Mouse (Mus musculus) neural tube, embryonic 11.5 days (tissue): ENCODE data around the gene Chrd. TPM values are rescaled to one million over a fixed set of nuclear protein-coding genes. Genes with fewer than 3 reads are reported as not detected.

Experiments
- ATAC-seq: fragments of 200-750 bp; cut with Nextera tagmentation; 2 replicates; pipeline ENCODE4 v1.8.0; 2017; ENCODE audit warnings: moderate number of reproducible peaks, mild to moderate bottlenecking, moderate TSS enrichment, moderate library complexity; ENCODE audit not compliant: insufficient read depth, low FRiP score, low TSS enrichment
- DNase-seq: peaks from one replicate; pipeline ENCODE4 v3.0.0-alpha.2; 2015; ENCODE audit warnings: low spot score
- H3K27ac ChIP-seq: fragments of 300-500 bp; sonication (generic); 2 replicates; pipeline ENCODE4 v1.5.1; 2014; ENCODE audit warnings: low read depth, mild to moderate bottlenecking, low read length
- H3K27me3 ChIP-seq: fragments of 300-500 bp; sonication (generic); 2 replicates; pipeline ENCODE4 v1.6.1; 2014; ENCODE audit warnings: mild to moderate bottlenecking, low read length, mixed read lengths; ENCODE audit not compliant: control insufficient read depth, insufficient read depth
- H3K36me3 ChIP-seq: fragments of 300-500 bp; sonication (generic); 2 replicates; pipeline ENCODE4 v1.6.1; 2014; ENCODE audit warnings: mild to moderate bottlenecking, low read length, moderate library complexity, mixed read lengths; ENCODE audit not compliant: control insufficient read depth, insufficient read depth
- H3K4me1 ChIP-seq: fragments of 300-500 bp; sonication (generic); 2 replicates; pipeline ENCODE4 v1.6.1; 2014; ENCODE audit warnings: low read length, mixed read lengths; ENCODE audit not compliant: control insufficient read depth, insufficient read depth
- H3K4me2 ChIP-seq: fragments of 300-500 bp; sonication (generic); 2 replicates; pipeline ENCODE4 v1.6.1; 2014; ENCODE audit warnings: low read depth, mild to moderate bottlenecking, moderate library complexity
- H3K4me3 ChIP-seq: fragments of 300-500 bp; sonication (generic); 2 replicates; pipeline ENCODE4 v1.5.1; 2014; ENCODE audit warnings: low read depth, low read length
- H3K9ac ChIP-seq: fragments of 300-500 bp; sonication (generic); 2 replicates; pipeline ENCODE4 v1.6.1; 2014; ENCODE audit warnings: mild to moderate bottlenecking, low read length
- H3K9me3 ChIP-seq: fragments of 300-500 bp; sonication (generic); 2 replicates; pipeline ENCODE4 v1.6.1; 2016; ENCODE audit warnings: low read length; ENCODE audit not compliant: control insufficient read depth
- WGBS: fragments of 180-500 bp; shearing (Covaris S2); extraction: QIAGEN DNeasy Blood & Tissue Kit; methylation state at CpG from one replicate; pipeline ENCODE4 v1.1.7; 2014; 5-methylcytosine and 5-hydroxymethylcytosine counted together
- polyA plus RNA-seq: library from polyadenylated mRNA; unstranded; fragments of >200 nt; fragmentation: Nextera tagmentation; extraction: Ambion mirVana; gene quantifications from 2 replicates; pipeline ENCODE4 v1.2.1, GENCODE M21; 2014

Gene Chrd
- polyA plus RNA-seq, 1 experiment from 2014 or later, result 3.7 TPM

DNA sequence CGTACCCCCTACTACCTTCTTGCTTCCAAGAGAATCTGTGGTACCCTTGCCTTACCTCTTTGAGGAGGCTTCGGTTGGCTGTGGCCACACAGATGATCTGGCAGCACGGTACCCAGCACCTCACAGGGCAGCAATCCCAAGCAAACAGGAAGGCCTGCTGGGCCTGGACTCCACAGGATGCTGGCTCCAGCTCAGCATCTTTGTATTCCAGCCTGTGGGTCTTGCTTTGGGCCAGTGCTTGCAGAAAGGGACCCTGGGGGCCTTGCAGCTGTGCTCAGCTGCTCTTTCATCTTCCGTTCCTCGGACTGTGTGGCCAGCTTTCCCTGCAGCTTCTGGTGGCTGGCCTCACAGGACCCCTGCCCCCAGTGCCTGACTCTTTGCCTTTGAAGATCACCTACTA, 32.9 kb upstream of the Chrd start:
- no peaks in the 10 kb centered on the region for H3K9me3 ChIP-seq
- no peak overlapping the region for H3K4me2 ChIP-seq
- ATAC-seq, result no peak
- 35% methylated on average over 5 of the region's 5 CpGs for WGBS
- DNase-seq, result no peak
- H3K4me1 ChIP-seq, result peaks cover 18% of the 10 kb centered on the region
- 0 out of 2 replicates have a peak, but pooled peaks cover 4% of the 10 kb centered on the region for H3K36me3 ChIP-seq
- no peaks in the 10 kb centered on the region for H3K27me3 ChIP-seq
- no peak overlapping the region for H3K9ac ChIP-seq
- no peak overlapping the region for H3K4me3 ChIP-seq
- no peak overlapping the region for H3K27ac ChIP-seq

DNA sequence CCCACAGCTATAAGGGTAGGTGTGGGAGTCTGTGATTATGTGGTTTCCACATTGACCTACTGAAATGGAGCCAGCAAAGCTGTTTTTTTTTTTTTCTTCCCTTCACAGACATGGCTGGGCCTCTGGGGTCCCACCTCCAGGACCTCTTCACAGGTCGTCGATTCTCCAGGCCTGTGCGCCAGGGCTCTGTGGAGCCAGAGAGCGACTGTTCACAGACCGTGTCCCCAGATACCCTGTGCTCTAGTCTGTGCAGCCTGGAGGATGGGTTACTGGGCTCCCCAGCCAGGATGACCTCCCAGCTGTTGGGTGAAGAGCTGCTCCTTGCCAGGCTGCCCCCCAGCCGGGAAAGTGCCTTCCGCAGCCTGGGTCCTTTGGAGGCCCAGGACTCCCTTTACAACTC, 31.6 kb upstream of the Chrd start:
- DNase-seq (no peak), ATAC-seq (no peak)
- no peaks in the 10 kb centered on the region for H3K27me3 ChIP-seq
- no peak overlapping the region for H3K4me2 ChIP-seq
- H3K9ac ChIP-seq, result no peak overlapping the region
- peak overlapping the region; percentile 54; the same call in 1 of the 2 replicates for H3K27ac ChIP-seq
- H3K9me3 ChIP-seq, result no peaks in the 10 kb centered on the region
- 48% methylated on average over 7 of the region's 7 CpGs for WGBS
- peaks cover 16% of the 10 kb centered on the region for H3K4me1 ChIP-seq
- peaks cover 7% of the 10 kb centered on the region; the same call in 1 of the 2 replicates for H3K36me3 ChIP-seq
- H3K4me3 ChIP-seq, result no peak overlapping the region

GRCm38 (mm10) chr16:20701729-20702521, 31.0 kb upstream of the Chrd start:
- Histone ChIP-seq H3K4me3 (no peak overlapping the region), H3K36me3 (peaks cover 7% of the 10 kb centered on the region; the same call in 1 of the 2 replicates), H3K4me1 (peaks cover 11% of the 10 kb centered on the region), H3K9ac (no peak overlapping the region), H3K27me3 (no peaks in the 10 kb centered on the region), H3K4me2 (no peak overlapping the region), H3K27ac (peak overlapping the region; percentile 54; the same call in 1 of the 2 replicates), H3K9me3 (no peaks in the 10 kb centered on the region)
- DNase-seq (no peak), ATAC-seq (peak; percentile 68)
- 10% methylated on average over 12 of the region's 12 CpGs for WGBS

- H3K4me3 ChIP-seq, result no peak overlapping the region
- H3K27ac ChIP-seq, result no peak overlapping the region
- peaks cover 11% of the 10 kb centered on the region for H3K4me1 ChIP-seq
- WGBS, result 11% methylated on average over 8 of the region's 8 CpGs
- ATAC-seq, result peak; percentile 74
- no peaks in the 10 kb centered on the region for H3K27me3 ChIP-seq
- H3K9me3 ChIP-seq, result no peaks in the 10 kb centered on the region
- no peak overlapping the region for H3K4me2 ChIP-seq
- H3K36me3 ChIP-seq, result peaks cover 7% of the 10 kb centered on the region; the same call in 1 of the 2 replicates
- H3K9ac ChIP-seq, result no peak overlapping the region
- DNase-seq, result peak; percentile 78
These were observed 30.4 kb upstream of the Chrd start for GRCm38 (mm10) chr16:20702522-20702893.

- H3K27ac ChIP-seq, result no peak overlapping the region
- no peak overlapping the region for H3K4me3 ChIP-seq
- ATAC-seq (no peak), DNase-seq (no peak)
- H3K4me2 ChIP-seq, result no peak overlapping the region
- 95% methylated on average over 10 of the region's 10 CpGs for WGBS
- H3K9ac ChIP-seq, result no peak overlapping the region
- H3K36me3 ChIP-seq, result peaks cover 7% of the 10 kb centered on the region; the same call in 1 of the 2 replicates
- H3K9me3 ChIP-seq, result no peaks in the 10 kb centered on the region
- H3K4me1 ChIP-seq, result peaks cover 11% of the 10 kb centered on the region
- H3K27me3 ChIP-seq, result no peaks in the 10 kb centered on the region
These were observed 29.9 kb upstream of the Chrd start for GRCm38 (mm10) chr16:20703071-20703470.

DNA sequence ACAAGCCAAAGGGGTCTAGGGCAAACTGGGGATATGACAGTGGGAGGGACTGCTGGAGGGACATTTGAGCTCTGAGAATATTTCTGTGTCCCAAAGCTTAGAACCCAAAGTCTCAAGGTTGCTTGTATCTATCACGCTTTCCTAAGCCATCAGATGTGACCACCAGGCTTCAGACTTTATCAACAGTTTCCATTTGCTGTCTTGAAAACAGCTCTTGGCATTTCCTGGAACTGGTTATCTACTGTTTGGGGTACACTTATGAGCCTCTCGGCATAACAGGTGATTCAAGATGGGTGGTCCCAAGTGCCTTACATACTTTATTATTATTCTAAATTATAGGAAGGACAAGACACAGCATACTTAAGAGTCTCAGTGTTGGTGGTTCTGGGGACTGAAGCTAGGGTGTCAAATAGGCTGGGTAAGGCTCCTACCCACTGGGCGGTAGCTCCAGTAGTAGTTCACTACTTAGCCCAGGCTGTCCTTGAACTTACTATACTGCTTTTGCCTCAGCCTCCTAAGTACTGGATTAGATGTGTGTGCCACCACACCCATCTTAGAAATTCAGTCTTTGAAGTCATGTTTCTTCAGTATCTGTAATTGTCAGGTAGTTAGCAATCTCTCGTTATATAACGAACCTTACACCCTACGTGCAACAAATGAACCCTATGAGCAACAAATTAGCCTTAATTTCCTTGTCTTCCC, 29.1 kb upstream of the Chrd start:
- Histone ChIP-seq H3K9me3 (no peaks in the 10 kb centered on the region), H3K4me1 (peaks cover 11% of the 10 kb centered on the region), H3K4me2 (no peak overlapping the region), H3K36me3 (peaks cover 7% of the 10 kb centered on the region; the same call in 1 of the 2 replicates), H3K9ac (no peak overlapping the region), H3K27me3 (no peaks in the 10 kb centered on the region), H3K4me3 (no peak overlapping the region), H3K27ac (no peak overlapping the region)
- WGBS, result 88% methylated on average over 6 of the region's 6 CpGs
- no peak for ATAC-seq
- no peak for DNase-seq

- Histone ChIP-seq H3K9ac (no peak overlapping the region), H3K9me3 (no peaks in the 10 kb centered on the region), H3K27me3 (no peaks in the 10 kb centered on the region), H3K4me2 (no peak overlapping the region), H3K27ac (no peak overlapping the region), H3K36me3 (peaks cover 3% of the 10 kb centered on the region), H3K4me1 (peaks cover 11% of the 10 kb centered on the region), H3K4me3 (no peak overlapping the region)
- no peak for ATAC-seq
- WGBS, result 75% methylated on average over 3 of the region's 3 CpGs
- no peak for DNase-seq
These were observed 27.1 kb upstream of the Chrd start for GRCm38 (mm10) chr16:20705786-20706185.

- Histone ChIP-seq H3K4me1 (peaks cover 9% of the 10 kb centered on the region), H3K27me3 (no peaks in the 10 kb centered on the region), H3K4me2 (no peak overlapping the region), H3K27ac (no peak overlapping the region), H3K4me3 (no peak overlapping the region), H3K36me3 (peaks cover 5% of the 10 kb centered on the region), H3K9ac (no peak overlapping the region), H3K9me3 (no peaks in the 10 kb centered on the region)
- DNase-seq, result no peak
- WGBS, result 88% methylated on average over 2 of the region's 2 CpGs
- no peak for ATAC-seq
These were observed 26.4 kb upstream of the Chrd start for GRCm38 (mm10) chr16:20706407-20707055.
